Mouse (Mus musculus): ENCODE data around the gene Rasgrp2.

The Rasgrp2 gene

GRCm38 (mm10) chr19:6403869-6404268 lies 4.7 kb downstream of the Rasgrp2 start:
- no peak for ATAC-seq (ENCODE audit: insufficient number of reproducible peaks, low FRiP score, low TSS enrichment)

GRCm38 (mm10) chr19:6405433-6405832 lies 6.3 kb downstream of the Rasgrp2 start:
- no peak for ATAC-seq (ENCODE audit: insufficient number of reproducible peaks, low FRiP score, low TSS enrichment)

- ATAC-seq (ENCODE audit: insufficient number of reproducible peaks, low FRiP score, low TSS enrichment), result no peak
Measured at GRCm38 (mm10) chr19:6407109-6407508, 8.0 kb downstream of the Rasgrp2 start.

- no peak for ATAC-seq (ENCODE audit: insufficient number of reproducible peaks, low FRiP score, low TSS enrichment)
Measured at GRCm38 (mm10) chr19:6407816-6408510, 8.8 kb downstream of the Rasgrp2 start.

GRCm38 (mm10) chr19:6408749-6409148 lies 9.6 kb downstream of the Rasgrp2 start:
- ATAC-seq (ENCODE audit: insufficient number of reproducible peaks, low FRiP score, low TSS enrichment), result no peak

- no peak for ATAC-seq (ENCODE audit: insufficient number of reproducible peaks, low FRiP score, low TSS enrichment)
Measured at GRCm38 (mm10) chr19:6409176-6409575, 10.0 kb downstream of the Rasgrp2 start.

GRCm38 (mm10) chr19:6409936-6410335 lies 10.8 kb downstream of the Rasgrp2 start:
- ATAC-seq (ENCODE audit: insufficient number of reproducible peaks, low FRiP score, low TSS enrichment), result no peak

- ATAC-seq (ENCODE audit: insufficient number of reproducible peaks, low FRiP score, low TSS enrichment), result no peak
Measured at GRCm38 (mm10) chr19:6412798-6413197, 13.7 kb downstream of the Rasgrp2 start.

- ATAC-seq (ENCODE audit: insufficient number of reproducible peaks, low FRiP score, low TSS enrichment), result no peak
Measured at GRCm38 (mm10) chr19:6415454-6415853, 16.3 kb downstream of the Rasgrp2 start.

- ATAC-seq (ENCODE audit: insufficient number of reproducible peaks, low FRiP score, low TSS enrichment), result no peak
Measured at GRCm38 (mm10) chr19:6416124-6416770, 17.1 kb downstream of the Rasgrp2 start.

GRCm38 (mm10) chr19:6416894-6417761 lies 18.0 kb downstream of the Rasgrp2 start:
- no peak for ATAC-seq (ENCODE audit: insufficient number of reproducible peaks, low FRiP score, low TSS enrichment)

- ATAC-seq (ENCODE audit: insufficient number of reproducible peaks, low FRiP score, low TSS enrichment), result peak; percentile 91
Measured at GRCm38 (mm10) chr19:6418233-6418879, 19.2 kb downstream of the Rasgrp2 start, which contains the start of gene Nrxn2. Nrxn2 (plus strand) TSS chr19:6418731.

GRCm38 (mm10) chr19:6418984-6419692 lies 20.0 kb downstream of the Rasgrp2 start:
- no peak for ATAC-seq (ENCODE audit: insufficient number of reproducible peaks, low FRiP score, low TSS enrichment)

- no peak for ATAC-seq (ENCODE audit: insufficient number of reproducible peaks, low FRiP score, low TSS enrichment)
Measured at GRCm38 (mm10) chr19:6419805-6420310, 20.7 kb downstream of the Rasgrp2 start.

GRCm38 (mm10) chr19:6420481-6421210 lies 21.5 kb downstream of the Rasgrp2 start:
- ATAC-seq (ENCODE audit: insufficient number of reproducible peaks, low FRiP score, low TSS enrichment), result 0 out of 2 replicates have a peak, but pooled peaks have one; percentile 9

GRCm38 (mm10) chr19:6421211-6421590 lies 22.1 kb downstream of the Rasgrp2 start:
- ATAC-seq (ENCODE audit: insufficient number of reproducible peaks, low FRiP score, low TSS enrichment), result no peak

GRCm38 (mm10) chr19:6422014-6422413 lies 22.9 kb downstream of the Rasgrp2 start:
- ATAC-seq (ENCODE audit: insufficient number of reproducible peaks, low FRiP score, low TSS enrichment), result no peak

GRCm38 (mm10) chr19:6423241-6423640 lies 24.1 kb downstream of the Rasgrp2 start:
- no peak for ATAC-seq (ENCODE audit: insufficient number of reproducible peaks, low FRiP score, low TSS enrichment)
